Mouse (Mus musculus) heart, postnatal 4 days (tissue): ENCODE measurements around the gene Olfr1490. TPM values are rescaled to one million over a fixed set of nuclear protein-coding genes. Genes with fewer than 3 reads are reported as not detected.
"Not testable (repeated sequence)": the region's sequence is repeated elsewhere in the genome, so short reads cannot be mapped to it uniquely, and the experiment has no call there.

Source experiments
- DNase-seq: peaks from one replicate; pipeline ENCODE4 v3.0.0; 2021
- microRNA-seq, 2 experiments: library from miRNA; unstranded; fragments of <30 nt; microRNA quantifications; one replicate each; pipeline ENCODE4 v1.2.0; 2021 to 2022
- total RNA-seq, 2 experiments: library from RNA; stranded (reverse); gene quantifications; 2 replicates each; pipeline ENCODE4 v1.2.3; 2021

Olfr1490 gene
- total RNA-seq, result not detected

DNA sequence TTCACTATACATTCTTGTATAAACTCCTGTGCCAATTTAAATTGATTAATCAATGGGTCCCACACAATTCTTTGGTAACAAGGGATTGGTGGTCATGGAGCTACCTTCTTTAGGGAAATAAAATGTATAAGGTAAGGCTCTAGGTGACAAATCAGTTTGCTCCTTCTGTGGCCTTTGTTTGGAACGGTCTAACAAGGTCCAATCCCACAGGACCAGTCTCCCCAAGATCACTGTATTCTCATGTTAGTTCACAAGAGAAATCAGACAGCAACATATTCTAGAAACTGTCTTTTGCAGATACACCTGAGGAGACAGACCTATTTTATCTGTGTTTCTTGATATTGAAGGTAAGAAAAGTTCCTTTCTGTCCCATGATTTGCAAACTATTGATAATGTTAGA, at the start of gene Olfr1490:
Olfr1490 (plus strand) TSS at position 301 of the 400 bp plus-strand sequence.
- no peak for DNase-seq

DNA sequence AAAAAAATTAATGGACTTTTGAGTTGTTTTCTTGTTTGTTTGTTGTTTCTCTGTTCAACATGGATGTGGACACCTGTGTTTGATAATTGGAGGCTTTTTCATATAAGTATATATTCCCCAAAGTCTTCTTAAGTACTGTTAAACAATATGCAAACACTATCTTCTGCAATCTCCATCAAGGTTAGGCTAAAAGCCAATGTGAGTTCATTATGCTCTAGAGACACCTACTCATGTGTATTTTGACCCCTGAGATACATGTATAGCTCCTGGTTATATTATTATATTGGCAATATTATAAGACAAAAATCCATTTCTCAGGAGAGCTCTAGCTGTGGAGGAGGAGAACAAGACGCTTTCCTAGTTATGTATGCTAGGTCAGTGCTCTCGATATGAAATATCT, 33.8 kb upstream of the Olfr1490 start, which contains the start of gene Olfr1487:
Olfr1487 (plus strand) TSS at position 301 of the 400 bp plus-strand sequence.
- DNase-seq, result not testable (repeated sequence)

DNA sequence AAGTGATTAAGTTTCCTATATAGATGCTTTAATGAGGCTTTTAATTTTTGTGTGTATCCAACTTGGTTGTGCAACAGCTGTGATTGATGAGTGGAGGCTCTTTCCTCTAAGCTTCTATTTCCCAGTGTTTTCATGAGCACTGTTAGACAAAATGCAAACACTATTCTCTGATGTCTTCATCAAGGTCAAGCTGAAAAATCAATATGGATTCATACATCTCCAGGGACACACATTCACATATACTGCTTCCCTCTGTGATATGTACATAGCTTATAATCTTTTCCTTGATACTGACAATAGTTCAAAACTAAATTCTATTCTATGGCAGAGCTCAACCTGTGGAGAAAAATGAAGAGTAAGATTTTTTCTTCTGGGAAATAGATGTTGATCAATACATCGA, 19.6 kb upstream of the Olfr1490 start, which contains the start of gene Olfr1489:
Olfr1489 (plus strand) TSS at position 301 of the 400 bp plus-strand sequence.
- no peak for DNase-seq

DNA sequence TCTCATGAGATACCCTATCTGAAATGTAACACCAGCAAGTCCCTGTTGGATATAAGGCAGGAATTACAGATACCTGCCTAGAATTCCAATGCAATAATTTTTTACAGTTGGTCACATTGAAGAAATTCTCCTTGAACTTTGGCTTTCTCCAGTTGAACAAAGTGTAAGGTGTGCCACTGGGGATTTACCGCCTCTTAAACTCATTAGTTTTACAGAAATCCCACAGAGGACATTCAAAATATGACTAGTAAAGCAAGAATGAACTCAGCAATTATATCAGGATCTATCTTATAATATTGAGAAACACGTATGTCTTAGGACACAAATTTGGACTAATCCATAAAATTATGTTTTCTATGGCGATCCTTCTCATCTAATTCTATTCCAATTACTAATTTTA, 46.1 kb downstream of the Olfr1490 start, which contains the start of gene Olfr1491:
Olfr1491 (plus strand) TSS at position 301 of the 400 bp plus-strand sequence.
- no peak for DNase-seq

Small RNA genes lying within 50 kb of the gene (microRNA-seq; reads per million reads assigned to microRNA genes)
- 0 reads per million in 2 experiments for gene Gm23931

Other genes with a start within 250 kb of the Olfr1490 start
- gene Olfr1469, start 243.2 kb upstream of the Olfr1490 start, total RNA-seq, result not detected
- not detected for gene Olfr1471, start 207.7 kb upstream of the Olfr1490 start, total RNA-seq
- gene Olfr1472, start 195.0 kb upstream of the Olfr1490 start, total RNA-seq, result not detected
- gene Olfr1474, start 181.5 kb upstream of the Olfr1490 start, total RNA-seq, result not detected
- not detected for gene Olfr1475, start 170.9 kb upstream of the Olfr1490 start, total RNA-seq
- not detected for gene Olfr1477, start 150.5 kb upstream of the Olfr1490 start, total RNA-seq
- gene Olfr1480, start 123.2 kb upstream of the Olfr1490 start, total RNA-seq, result not detected
- gene Olfr1484, start 67.6 kb upstream of the Olfr1490 start, total RNA-seq, result not detected
- not detected for gene Olfr1487, start 33.7 kb upstream of the Olfr1490 start, total RNA-seq
- gene Olfr1489, start 19.5 kb upstream of the Olfr1490 start, total RNA-seq, result not detected
- not detected for gene Olfr1491, start 46.2 kb downstream of the Olfr1490 start, total RNA-seq
- not detected for gene Olfr1493-ps1, start 72.2 kb downstream of the Olfr1490 start, total RNA-seq
- not detected for gene Olfr1494, start 88.6 kb downstream of the Olfr1490 start, total RNA-seq
- not detected for gene Olfr1495, start 113.5 kb downstream of the Olfr1490 start, total RNA-seq
- gene Olfr1496, start 126.8 kb downstream of the Olfr1490 start, total RNA-seq, result not detected
- not detected for gene Olfr1497, start 147.1 kb downstream of the Olfr1490 start, total RNA-seq
- gene Olfr1499, start 168.4 kb downstream of the Olfr1490 start, total RNA-seq, result not detected
- gene Olfr1500, start 179.4 kb downstream of the Olfr1490 start, total RNA-seq, result not detected
- gene Olfr1501, start 199.6 kb downstream of the Olfr1490 start, total RNA-seq, result not detected
- gene Olfr1502, start 210.7 kb downstream of the Olfr1490 start, total RNA-seq, result not detected
- not detected for gene Olfr1504, start 246.8 kb downstream of the Olfr1490 start, total RNA-seq